Mouse (Mus musculus): ENCODE data around the gene Dock1. TPM values are rescaled to one million over a fixed set of nuclear protein-coding genes. Genes with fewer than 3 reads are reported as not detected.

Gene Dock1
- polyA plus RNA-seq, 1 experiment from 2014 or later, result 25.6 TPM

DNA sequence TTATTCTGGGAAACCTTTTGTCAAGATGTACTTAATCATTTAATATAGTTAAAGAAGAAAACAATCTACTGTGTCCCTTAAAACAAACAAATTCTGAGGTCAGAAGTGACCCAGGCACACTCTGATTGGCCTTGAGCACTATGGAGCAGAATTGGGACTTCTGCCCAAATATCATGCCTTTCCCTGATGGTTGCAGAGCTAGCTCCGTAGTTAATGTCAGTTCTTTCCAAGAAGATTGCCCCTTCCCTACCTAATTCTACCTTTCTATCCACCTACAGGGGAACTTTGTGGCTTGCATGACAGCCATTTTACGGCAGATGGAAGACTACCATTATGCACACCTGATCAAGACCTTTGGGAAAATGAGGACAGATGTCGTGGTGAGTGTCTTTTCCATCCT, 319.8 kb downstream of the Dock1 start:
- WGBS, result 92% methylated on average over 3 of the region's 3 CpGs
- H3K27ac ChIP-seq, result no peak overlapping the region
- H3K27me3 ChIP-seq (ENCODE audit: poor library complexity, severe bottlenecking), result no peaks in the 10 kb centered on the region
- H3K9me3 ChIP-seq, result no peaks in the 10 kb centered on the region
- no peak for DNase-seq (ENCODE audit: extremely low spot score, low spot score)
- H3K36me3 ChIP-seq (replicated peaks), result peaks cover 6% of the 10 kb centered on the region; the same call in 1 of the 2 replicates
- H3K4me3 ChIP-seq, result no peak overlapping the region
- no peaks in the 10 kb centered on the region for H3K4me1 ChIP-seq

DNA sequence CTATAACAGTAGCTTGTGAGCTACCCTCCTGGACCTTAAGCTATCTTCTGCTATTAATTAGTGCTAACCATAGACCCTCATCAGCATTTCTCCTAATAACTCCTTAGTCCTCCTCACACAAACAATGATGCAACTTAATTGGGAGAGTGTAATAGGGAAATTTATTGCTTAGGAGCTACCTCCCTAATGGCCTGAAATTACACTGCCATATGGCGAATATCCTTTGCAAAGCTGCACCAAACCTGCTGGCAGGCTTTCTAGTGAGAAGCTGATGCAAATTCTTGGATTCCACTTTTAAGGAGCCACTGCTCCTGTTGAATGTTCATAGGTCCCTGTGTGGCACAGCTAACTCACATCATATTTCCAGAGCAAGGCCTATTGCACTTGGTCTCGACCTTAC, 320.5 kb downstream of the Dock1 start:
- Histone ChIP-seq H3K27ac (no peak overlapping the region), H3K27me3 (ENCODE audit: poor library complexity, severe bottlenecking) (no peaks in the 10 kb centered on the region), H3K36me3 (replicated peaks) (peaks cover 6% of the 10 kb centered on the region; the same call in 1 of the 2 replicates), H3K4me3 (no peak overlapping the region), H3K9me3 (no peaks in the 10 kb centered on the region), H3K4me1 (no peaks in the 10 kb centered on the region)
- no peak for DNase-seq (ENCODE audit: extremely low spot score, low spot score)
- 92% methylated on average over 2 of the region's 2 CpGs for WGBS

GRCm38 (mm10) chr7:134994983-134995382, 324.5 kb downstream of the Dock1 start:
- no peaks in the 10 kb centered on the region for H3K9me3 ChIP-seq
- H3K27me3 ChIP-seq (ENCODE audit: poor library complexity, severe bottlenecking), result no peaks in the 10 kb centered on the region
- H3K27ac ChIP-seq, result no peak overlapping the region
- H3K4me1 ChIP-seq, result peaks cover 17% of the 10 kb centered on the region
- no peak for DNase-seq (ENCODE audit: extremely low spot score, low spot score)
- 86% methylated on average over 5 of the region's 5 CpGs for WGBS
- H3K36me3 ChIP-seq (replicated peaks), result peaks cover 6% of the 10 kb centered on the region
- no peak overlapping the region for H3K4me3 ChIP-seq

DNA sequence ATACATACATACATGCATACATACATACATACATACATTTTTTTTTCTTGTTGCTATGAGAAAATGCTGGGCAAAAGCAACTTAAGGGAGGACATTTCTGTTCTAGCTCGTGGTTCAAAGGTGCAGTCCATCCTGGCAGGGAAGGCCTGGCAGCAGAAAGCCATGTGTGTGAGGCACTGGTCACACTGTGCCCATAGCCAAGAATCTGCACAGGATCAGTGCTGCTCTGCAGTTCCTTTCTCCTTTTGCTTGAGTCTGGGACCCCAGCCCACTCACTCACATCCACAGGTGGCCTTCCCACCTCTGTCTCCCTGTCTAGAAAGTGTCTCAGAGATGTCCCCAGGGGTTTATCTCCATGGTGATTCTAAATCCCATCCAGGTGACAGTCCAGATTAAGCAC, 331.8 kb downstream of the Dock1 start:
- Histone ChIP-seq H3K4me1 (peaks cover 24% of the 10 kb centered on the region), H3K27me3 (ENCODE audit: poor library complexity, severe bottlenecking) (no peaks in the 10 kb centered on the region), H3K36me3 (replicated peaks) (peaks cover 2% of the 10 kb centered on the region), H3K4me3 (no peak overlapping the region), H3K9me3 (no peaks in the 10 kb centered on the region), H3K27ac (no peak overlapping the region)
- 86% methylated on average over 1 of the region's 1 CpGs for WGBS
- DNase-seq (ENCODE audit: extremely low spot score, low spot score), result no peak

DNA sequence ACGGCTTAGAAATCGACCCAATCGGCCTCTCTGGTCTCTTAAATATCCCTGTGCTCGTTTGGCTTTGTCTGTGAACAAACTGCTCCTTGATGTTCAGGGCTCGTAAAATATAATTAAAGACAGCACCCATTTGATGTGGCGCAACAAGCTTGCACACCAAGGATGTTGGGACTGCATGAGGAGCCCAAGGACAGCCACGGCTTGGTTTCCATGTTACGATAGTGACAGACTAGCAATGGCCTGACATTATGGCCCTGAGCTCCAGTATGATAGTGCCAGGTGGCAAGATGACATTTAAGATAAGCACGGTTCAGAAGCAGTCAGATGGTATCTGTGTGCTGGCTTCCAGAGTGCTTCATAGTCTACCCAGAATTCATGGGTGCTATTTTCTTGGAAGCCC, 332.4 kb downstream of the Dock1 start:
- DNase-seq (ENCODE audit: extremely low spot score, low spot score), result no peak
- Histone ChIP-seq H3K4me1 (peaks cover 17% of the 10 kb centered on the region), H3K9me3 (no peaks in the 10 kb centered on the region), H3K27ac (no peak overlapping the region), H3K4me3 (no peak overlapping the region), H3K36me3 (replicated peaks) (peaks cover 2% of the 10 kb centered on the region), H3K27me3 (ENCODE audit: poor library complexity, severe bottlenecking) (no peaks in the 10 kb centered on the region)
- WGBS, result 85% methylated on average over 9 of the region's 9 CpGs

GRCm38 (mm10) chr7:135005964-135006560, 335.6 kb downstream of the Dock1 start:
- H3K9me3 ChIP-seq, result no peaks in the 10 kb centered on the region
- H3K4me1 ChIP-seq, result peaks cover 11% of the 10 kb centered on the region
- no peak overlapping the region for H3K27ac ChIP-seq
- DNase-seq (ENCODE audit: extremely low spot score, low spot score), result no peak
- H3K4me3 ChIP-seq, result no peak overlapping the region
- 0 out of 2 replicates have a peak, but pooled peaks cover 2% of the 10 kb centered on the region for H3K36me3 ChIP-seq (replicated peaks)
- H3K27me3 ChIP-seq (ENCODE audit: poor library complexity, severe bottlenecking), result no peaks in the 10 kb centered on the region
- 56% methylated on average over 7 of the region's 7 CpGs for WGBS

- peaks cover 11% of the 10 kb centered on the region for H3K4me1 ChIP-seq
- no peak overlapping the region for H3K4me3 ChIP-seq
- no peaks in the 10 kb centered on the region for H3K9me3 ChIP-seq
- no peaks in the 10 kb centered on the region for H3K27me3 ChIP-seq (ENCODE audit: poor library complexity, severe bottlenecking)
- no peaks in the 10 kb centered on the region for H3K36me3 ChIP-seq (replicated peaks)
- no peak overlapping the region for H3K27ac ChIP-seq
- DNase-seq (ENCODE audit: extremely low spot score, low spot score), result no peak
- 90% methylated on average over 2 of the region's 2 CpGs for WGBS
These were observed 337.6 kb downstream of the Dock1 start for GRCm38 (mm10) chr7:135008021-135008420.

- peaks cover 4% of the 10 kb centered on the region for H3K4me1 ChIP-seq
- DNase-seq (ENCODE audit: extremely low spot score, low spot score), result no peak
- no peaks in the 10 kb centered on the region for H3K9me3 ChIP-seq
- no peaks in the 10 kb centered on the region for H3K36me3 ChIP-seq (replicated peaks)
- no peaks in the 10 kb centered on the region for H3K27me3 ChIP-seq (ENCODE audit: poor library complexity, severe bottlenecking)
- H3K4me3 ChIP-seq, result no peak overlapping the region
- WGBS, result 89% methylated on average over 2 of the region's 2 CpGs
- H3K27ac ChIP-seq, result no peak overlapping the region
These were observed 340.5 kb downstream of the Dock1 start for GRCm38 (mm10) chr7:135010997-135011396.

DNA sequence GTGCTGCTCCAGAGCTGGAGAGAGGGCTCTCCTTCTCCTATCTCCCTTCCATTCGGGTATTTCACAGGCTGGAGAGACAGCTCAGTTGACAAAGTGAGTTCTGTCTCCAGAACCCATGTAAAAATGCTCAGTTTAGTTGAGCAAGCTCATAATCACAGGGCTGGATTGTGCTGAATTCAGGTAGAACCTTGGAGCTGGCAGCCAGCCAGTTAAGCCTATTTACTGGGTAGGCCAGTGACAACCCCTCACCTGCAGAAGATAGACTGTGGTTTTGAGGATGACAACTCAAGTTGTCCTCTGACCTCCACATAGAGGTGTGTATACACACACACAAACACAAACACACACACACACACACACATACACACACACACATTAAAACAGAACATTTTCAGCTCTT, 347.1 kb downstream of the Dock1 start:
- Histone ChIP-seq H3K9me3 (no peaks in the 10 kb centered on the region), H3K27ac (no peak overlapping the region), H3K4me1 (peaks cover 11% of the 10 kb centered on the region), H3K4me3 (no peak overlapping the region), H3K27me3 (ENCODE audit: poor library complexity, severe bottlenecking) (no peaks in the 10 kb centered on the region), H3K36me3 (replicated peaks) (no peaks in the 10 kb centered on the region)
- no peak for DNase-seq (ENCODE audit: extremely low spot score, low spot score)
- 77% methylated on average over 1 of the region's 1 CpGs for WGBS

DNA sequence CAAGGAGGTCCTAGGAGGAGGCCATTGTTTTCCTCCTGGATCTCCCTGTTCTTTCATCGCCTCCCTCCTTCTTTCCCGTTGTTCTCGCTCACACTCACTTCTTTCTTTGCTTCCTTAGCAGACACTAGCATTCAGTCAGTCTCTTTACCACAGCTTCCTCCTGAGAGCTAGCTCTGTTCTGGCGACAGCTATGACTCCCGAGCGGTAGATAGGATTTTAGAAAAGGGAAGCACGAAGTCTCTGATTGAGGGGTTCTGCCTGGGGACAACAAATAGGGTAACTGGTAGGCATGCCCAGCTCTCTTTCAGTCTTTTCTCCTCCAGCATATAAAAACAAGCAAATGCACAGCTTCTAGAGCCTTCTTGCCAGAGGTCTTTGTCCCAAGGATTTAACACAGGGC, 350.3 kb downstream of the Dock1 start:
- no peak for DNase-seq (ENCODE audit: extremely low spot score, low spot score)
- no peaks in the 10 kb centered on the region for H3K36me3 ChIP-seq (replicated peaks)
- 71% methylated on average over 7 of the region's 7 CpGs for WGBS

GRCm38 (mm10) chr7:135021544-135022100, 351.2 kb downstream of the Dock1 start:
- 96% methylated on average over 9 of the region's 9 CpGs for WGBS

More for the DNA sequence above, 350.3 kb downstream of the Dock1 start:
- Histone ChIP-seq H3K4me1 (peaks cover 11% of the 10 kb centered on the region), H3K27ac (no peak overlapping the region), H3K4me3 (no peak overlapping the region), H3K9me3 (no peaks in the 10 kb centered on the region), H3K27me3 (ENCODE audit: poor library complexity, severe bottlenecking) (no peaks in the 10 kb centered on the region)

DNA sequence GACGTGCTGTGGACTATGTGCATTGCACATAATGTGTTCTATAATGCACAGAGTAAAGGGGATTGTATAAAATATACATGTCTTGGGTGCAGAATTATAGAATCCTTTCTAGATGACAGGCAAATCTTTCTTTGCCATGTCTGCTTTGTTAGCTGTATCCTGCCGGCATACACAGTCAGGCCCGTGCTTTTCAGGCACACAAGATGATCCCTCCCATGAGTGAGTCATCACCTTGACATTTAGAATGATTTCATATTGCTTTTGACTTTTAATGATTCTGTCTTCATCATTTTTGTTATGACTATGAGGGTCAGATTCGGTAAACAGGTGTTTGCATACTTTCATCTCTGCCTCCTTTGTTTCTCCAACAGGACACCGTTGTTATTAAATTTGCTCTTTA, 354.1 kb downstream of the Dock1 start:
- no peaks in the 10 kb centered on the region for H3K36me3 ChIP-seq (replicated peaks)
- H3K4me3 ChIP-seq, result no peak overlapping the region
- H3K27ac ChIP-seq, result no peak overlapping the region
- no peaks in the 10 kb centered on the region for H3K9me3 ChIP-seq
- no peaks in the 10 kb centered on the region for H3K27me3 ChIP-seq (ENCODE audit: poor library complexity, severe bottlenecking)
- DNase-seq (ENCODE audit: extremely low spot score, low spot score), result no peak
- 92% methylated on average over 5 of the region's 5 CpGs for WGBS
- H3K4me1 ChIP-seq, result no peaks in the 10 kb centered on the region

More at GRCm38 (mm10) chr7:135021544-135022100, 351.2 kb downstream of the Dock1 start:
- DNase-seq (ENCODE audit: extremely low spot score, low spot score), result no peak
- no peak overlapping the region for H3K4me3 ChIP-seq
- no peaks in the 10 kb centered on the region for H3K27me3 ChIP-seq (ENCODE audit: poor library complexity, severe bottlenecking)
- no peaks in the 10 kb centered on the region for H3K36me3 ChIP-seq (replicated peaks)
- no peak overlapping the region for H3K27ac ChIP-seq
- peaks cover 7% of the 10 kb centered on the region for H3K4me1 ChIP-seq
- H3K9me3 ChIP-seq, result no peaks in the 10 kb centered on the region

DNA sequence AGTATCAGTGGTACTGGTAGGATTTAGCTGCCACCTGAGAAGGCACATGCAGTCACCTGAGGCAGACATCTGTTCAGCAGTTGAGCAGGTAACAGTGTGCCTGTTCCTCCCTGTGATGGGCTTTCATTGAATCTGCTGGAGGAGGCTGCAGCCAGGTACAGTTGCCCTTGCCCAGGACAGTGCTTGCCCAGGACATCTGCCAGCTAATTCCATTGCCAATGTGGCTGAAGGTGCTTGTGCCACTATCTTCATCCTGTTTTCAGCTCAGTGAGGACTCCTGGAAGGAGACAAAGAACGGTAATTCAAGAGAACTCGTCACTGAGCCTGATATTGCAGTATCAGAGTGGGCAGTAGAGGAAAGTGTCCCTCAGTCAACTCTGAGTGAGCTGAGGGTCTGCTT, 358.3 kb downstream of the Dock1 start:
- no peak for DNase-seq (ENCODE audit: extremely low spot score, low spot score)

More for the DNA sequence above, 358.3 kb downstream of the Dock1 start:
- no peaks in the 10 kb centered on the region for H3K36me3 ChIP-seq (replicated peaks)
- H3K27me3 ChIP-seq (ENCODE audit: poor library complexity, severe bottlenecking), result no peaks in the 10 kb centered on the region
- H3K4me1 ChIP-seq, result peaks cover 8% of the 10 kb centered on the region
- no peak overlapping the region for H3K27ac ChIP-seq
- 91% methylated on average over 2 of the region's 2 CpGs for WGBS
- H3K9me3 ChIP-seq, result no peaks in the 10 kb centered on the region
- H3K4me3 ChIP-seq, result no peak overlapping the region

Measured in forebrain, embryonic 10.5 days (tissue).